Comparison of ENCODE assay signal across 33 mouse cellular contexts in the genomic region with DNA sequence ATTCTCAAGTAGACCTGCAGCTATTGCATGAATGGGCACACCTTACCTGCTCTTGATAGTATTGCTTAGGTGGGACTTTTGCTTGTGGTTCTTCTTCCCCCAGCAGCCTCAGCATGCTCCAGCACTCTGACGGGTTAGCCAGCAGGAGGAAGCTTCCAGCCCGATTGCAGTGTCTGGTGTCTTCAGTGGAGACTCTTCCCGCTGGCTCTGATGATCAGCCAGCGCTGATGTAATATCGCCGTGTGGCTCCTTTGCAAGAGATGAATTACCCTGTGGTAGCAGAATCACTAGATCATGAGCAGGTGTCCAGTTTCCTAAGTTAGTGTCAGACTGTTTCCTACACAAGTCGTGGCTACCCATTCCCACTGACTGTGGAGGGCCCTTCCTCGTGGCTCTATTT. TPM values are rescaled to one million over a fixed set of nuclear protein-coding genes. Genes with fewer than 3 reads are reported as not detected.
"Had no signal": no experiment of that assay in that cellular context is flagged by ENCODE, and none has a peak within 500 bp of the region (broad histone marks: within the 10 kb centered on the region; RNA-seq: fewer than 3 reads in every experiment).

No protein-coding gene starts in this region.

- H3K4me2 ChIP-seq: heart, embryonic 11.5 days; heart, embryonic 13.5 days; heart, embryonic 15.5 days; hindbrain, embryonic 12.5 days; hindbrain, embryonic 14.5 days; intestine, embryonic 15.5 days; limb, embryonic 13.5 days; limb, embryonic 15.5 days; liver, embryonic 12.5 days had no signal

- ATAC-seq: hindbrain, embryonic 16.5 days; inflammation-experienced regulatory T-cells, adult 6 months; intestine, embryonic 15.5 days; intestine, postnatal 0 days; liver, embryonic 12.5 days had no signal

- H3K9me3 ChIP-seq: heart, embryonic 13.5 days; heart, embryonic 15.5 days; hindbrain, embryonic 10.5 days; hindbrain, embryonic 12.5 days; intestine, embryonic 15.5 days; limb, embryonic 13.5 days; limb, embryonic 15.5 days; liver, embryonic 12.5 days had no signal

- H3K27ac ChIP-seq: heart, adult 2 months; heart, embryonic 13.5 days; heart, embryonic 15.5 days; hindbrain, embryonic 10.5 days; hindbrain, embryonic 12.5 days; hindbrain, embryonic 14.5 days; intestine, embryonic 15.5 days; limb, embryonic 13.5 days; limb, embryonic 15.5 days; liver, embryonic 12.5 days; liver, embryonic 14.5 days had no signal

- H3K4me3 ChIP-seq: heart, adult 2 months; heart, embryonic 13.5 days; heart, embryonic 15.5 days; hindbrain, embryonic 10.5 days; hindbrain, embryonic 12.5 days; intestine, embryonic 15.5 days; limb, embryonic 13.5 days; limb, embryonic 15.5 days; liver, embryonic 12.5 days had no signal

- H3K27me3 ChIP-seq: hindbrain, embryonic 12.5 days; intestine, embryonic 15.5 days; limb, embryonic 15.5 days had no signal

- DNase-seq: heart, adult 2 months; heart, postnatal 4 days; kidney, adult 18-20 months; kidney, adult 8-10 months; kidney, postnatal 10 days; kidney, postnatal 25 days; kidney, postnatal 4 days; layer of hippocampus, adult 9-11 months; layer of hippocampus, postnatal 36 days; left cerebral cortex, postnatal 4 days had no signal

- H3K36me3 ChIP-seq: heart, embryonic 13.5 days; heart, embryonic 15.5 days; hindbrain, embryonic 10.5 days; hindbrain, embryonic 12.5 days; intestine, embryonic 15.5 days; limb, embryonic 13.5 days; limb, embryonic 15.5 days; liver, embryonic 12.5 days had no signal

- H3K9ac ChIP-seq: heart, embryonic 13.5 days; heart, embryonic 15.5 days; hindbrain, embryonic 12.5 days; hindbrain, embryonic 14.5 days; intestine, embryonic 15.5 days; limb, embryonic 13.5 days; limb, embryonic 15.5 days; liver, embryonic 12.5 days; liver, embryonic 14.5 days had no signal

RNA-seq across cellular contexts. Expression of gene Cxcl10, which starts 3.7 kb away (rescaled TPM):
- total RNA-seq: heart, postnatal 25 days; layer of hippocampus, adult 18-20 months; layer of hippocampus, postnatal 14 days; layer of hippocampus, postnatal 36 days; left cerebral cortex, postnatal 10 days; left cerebral cortex, postnatal 25 days; left cerebral cortex, postnatal 4 days had no signal

RNA-seq across cellular contexts. Expression of gene Cxcl9, which starts 17.1 kb away (rescaled TPM):
- total RNA-seq: layer of hippocampus, adult 18-20 months; layer of hippocampus, postnatal 14 days; layer of hippocampus, postnatal 36 days; left cerebral cortex, adult 18-20 months; left cerebral cortex, postnatal 10 days; left cerebral cortex, postnatal 25 days; left cerebral cortex, postnatal 4 days had no signal
- polyA plus RNA-seq: heart, embryonic 11.5 days; heart, embryonic 13.5 days; heart, embryonic 15.5 days; hindbrain, embryonic 10.5 days; hindbrain, embryonic 12.5 days; hindbrain, embryonic 14.5 days; hindbrain, embryonic 16.5 days; intestine, embryonic 15.5 days; kidney, embryonic 14.5 days; kidney, embryonic 16.5 days; limb, embryonic 11.5 days; liver, embryonic 12.5 days had no signal
